In genomic region chr14:101953793-101954468, GRCm38 (mm10) we compare ENCODE assay signal across 21 mouse cellular contexts.
"Had no signal": no experiment of that assay in that cellular context is flagged by ENCODE, and none has a peak within 500 bp of the region (broad histone marks: within the 10 kb centered on the region; RNA-seq: fewer than 3 reads in every experiment).

No protein-coding gene starts in this region.

- H3K9ac ChIP-seq: limb, embryonic 12.5 days; limb, embryonic 15.5 days; liver, embryonic 14.5 days; liver, postnatal 0 days; lung, embryonic 14.5 days; midbrain, embryonic 12.5 days had no signal

- H3K36me3 ChIP-seq: limb, embryonic 12.5 days; limb, embryonic 15.5 days; midbrain, embryonic 12.5 days had no signal

- H3K27me3 ChIP-seq: limb, embryonic 12.5 days; limb, embryonic 15.5 days; midbrain, embryonic 12.5 days had no signal

- H3K4me2 ChIP-seq: limb, embryonic 12.5 days; limb, embryonic 15.5 days; liver, embryonic 11.5 days; lung, embryonic 14.5 days; midbrain, embryonic 12.5 days had no signal

- H3K27ac ChIP-seq: limb, embryonic 12.5 days; limb, embryonic 15.5 days; liver, embryonic 14.5 days; macrophage; midbrain, embryonic 12.5 days; stomach, postnatal 0 days had no signal

- DNase-seq: kidney, adult 18-20 months; kidney, adult 9 months; kidney, postnatal 14 days; kidney, postnatal 4 days; left cerebral cortex, postnatal 4 days; liver, postnatal 0 days; lung, embryonic 14.5 days; right cerebral cortex, adult 18-20 months; right cerebral cortex, postnatal 14 days; right cerebral cortex, postnatal 4 days; thymus, postnatal 36 days had no signal

- H3K4me3 ChIP-seq: limb, embryonic 12.5 days; limb, embryonic 15.5 days; midbrain, embryonic 12.5 days; myocyte had no signal

- H3K9me3 ChIP-seq: limb, embryonic 12.5 days; limb, embryonic 15.5 days; midbrain, embryonic 12.5 days had no signal

- ATAC-seq: liver, postnatal 0 days; lung, postnatal 0 days; midbrain, embryonic 16.5 days had no signal

- H3K4me1 ChIP-seq: limb, embryonic 12.5 days; limb, embryonic 15.5 days; midbrain, embryonic 12.5 days had no signal
